Mouse (Mus musculus) intestine, embryonic 16.5 days (tissue): Measurements from ENCODE around the gene Echdc2. TPM values are rescaled to one million over a fixed set of nuclear protein-coding genes. Genes with fewer than 3 reads are reported as not detected.
A peak's percentile ranks its signal among the peaks of the same experiment; 100 is the strongest.
"Not testable (repeated sequence)": the region's sequence is repeated elsewhere in the genome, so short reads cannot be mapped to it uniquely, and the experiment has no call there.

ENCODE experiments used
- ATAC-seq: fragments of 200-750 bp; cut with Nextera tagmentation; 2 replicates; pipeline ENCODE4 v1.8.0; 2017; ENCODE audit warnings: moderate TSS enrichment, moderate library complexity
- H3K27ac ChIP-seq: fragments of 300-500 bp; sonication (generic); 2 replicates; pipeline ENCODE4 v1.5.1; 2014; ENCODE audit warnings: mild to moderate bottlenecking, low read length
- H3K27me3 ChIP-seq: fragments of 300-500 bp; sonication (generic); replicated peaks from 2 replicates; pipeline ENCODE4 v1.6.1; 2014; ENCODE audit warnings: low read length, control low read depth, mixed read lengths; ENCODE audit not compliant: control insufficient read depth, insufficient read depth
- H3K36me3 ChIP-seq: fragments of 300-500 bp; sonication (generic); 2 replicates; pipeline ENCODE4 v1.6.1; 2014; ENCODE audit warnings: low read length, control low read depth; ENCODE audit not compliant: control insufficient read depth, insufficient read depth
- H3K4me1 ChIP-seq: fragments of 300-500 bp; sonication (generic); 2 replicates; pipeline ENCODE4 v1.6.1; 2014; ENCODE audit warnings: low read length, control low read depth, mixed read lengths; ENCODE audit not compliant: control insufficient read depth, insufficient read depth
- H3K4me2 ChIP-seq: fragments of 300-500 bp; sonication (generic); 2 replicates; pipeline ENCODE4 v1.6.1; 2014; ENCODE audit warnings: low read depth, low read length, control low read depth
- H3K4me3 ChIP-seq: fragments of 300-500 bp; sonication (generic); 2 replicates; pipeline ENCODE4 v1.5.1; 2014; ENCODE audit warnings: mild to moderate bottlenecking, low read length
- H3K9ac ChIP-seq: fragments of 300-500 bp; sonication (generic); 2 replicates; pipeline ENCODE4 v1.6.1; 2014; ENCODE audit warnings: low read depth, low read length
- H3K9me3 ChIP-seq: fragments of 300-500 bp; sonication (generic); 2 replicates; pipeline ENCODE4 v1.6.1; 2016; ENCODE audit warnings: low read length, control low read depth; ENCODE audit not compliant: control insufficient read depth
- WGBS: fragments of 180-500 bp; shearing (Covaris S2); extraction: QIAGEN DNeasy Blood & Tissue Kit; methylation state at CpG from one replicate; pipeline ENCODE4 v1.1.7; 2014; 5-methylcytosine and 5-hydroxymethylcytosine counted together
- polyA plus RNA-seq: library from polyadenylated mRNA; unstranded; fragments of >200 nt; fragmentation: Nextera tagmentation; extraction: Ambion mirVana; gene quantifications from 2 replicates; pipeline ENCODE4 v1.2.1, GENCODE M21; 2015

The Echdc2 gene
- polyA plus RNA-seq, 1 experiment from 2014 or later, result 36.0 TPM

GRCm38 (mm10) chr4:108136938-108137337, 28.3 kb upstream of the Echdc2 start:
- no peaks in the 10 kb centered on the region for H3K36me3 ChIP-seq
- WGBS, result 83% methylated on average over 5 of the region's 5 CpGs

GRCm38 (mm10) chr4:108143178-108143577, 22.1 kb upstream of the Echdc2 start:
- not testable (repeated sequence) for H3K4me1 ChIP-seq, H3K36me3 ChIP-seq, H3K9ac ChIP-seq, ATAC-seq, H3K27ac ChIP-seq, H3K9me3 ChIP-seq, H3K4me2 ChIP-seq, H3K27me3 ChIP-seq, H3K4me3 ChIP-seq
- 73% methylated on average over 2 of the region's 2 CpGs for WGBS

More at GRCm38 (mm10) chr4:108136938-108137337, 28.3 kb upstream of the Echdc2 start:
- H3K4me3 ChIP-seq, result no peak overlapping the region
- H3K27ac ChIP-seq, result no peak overlapping the region
- no peaks in the 10 kb centered on the region for H3K4me1 ChIP-seq
- H3K9me3 ChIP-seq, result no peaks in the 10 kb centered on the region
- H3K9ac ChIP-seq, result no peak overlapping the region
- ATAC-seq, result no peak
- H3K27me3 ChIP-seq, result no peaks in the 10 kb centered on the region
- no peak overlapping the region for H3K4me2 ChIP-seq

GRCm38 (mm10) chr4:108143778-108144177, 21.5 kb upstream of the Echdc2 start:
- H3K9ac ChIP-seq, result no peak overlapping the region
- no peaks in the 10 kb centered on the region for H3K4me1 ChIP-seq
- no peak overlapping the region for H3K4me3 ChIP-seq
- 0 out of 2 replicates have a peak, but pooled peaks have one; percentile 52 for ATAC-seq
- H3K36me3 ChIP-seq, result no peaks in the 10 kb centered on the region
- H3K4me2 ChIP-seq, result no peak overlapping the region
- no peaks in the 10 kb centered on the region for H3K9me3 ChIP-seq
- H3K27me3 ChIP-seq, result no peaks in the 10 kb centered on the region
- H3K27ac ChIP-seq, result no peak overlapping the region

- no peak within 1 kb of the TSS for H3K27ac ChIP-seq
- no peaks in the 10 kb centered on the region for H3K27me3 ChIP-seq
- 0 out of 2 replicates have a peak, but pooled peaks have one; percentile 55 for ATAC-seq
- H3K9me3 ChIP-seq, result no peaks in the 10 kb centered on the region
- no peaks in the 10 kb centered on the region for H3K36me3 ChIP-seq
- H3K4me3 ChIP-seq, result no peak within 1 kb of the TSS
- no peak within 1 kb of the TSS for H3K4me2 ChIP-seq
- no peak within 1 kb of the TSS for H3K9ac ChIP-seq
- 81% methylated on average over 1 of the region's 1 CpGs for WGBS
- no peaks in the 10 kb centered on the region for H3K4me1 ChIP-seq
Observed at GRCm38 (mm10) chr4:108144880-108145279, 20.4 kb upstream of the Echdc2 start, which contains the start of gene Scp2. TSS of gene Scp2 (minus strand) at chr4:108144998.

- not testable (repeated sequence) for H3K27me3 ChIP-seq, H3K36me3 ChIP-seq, H3K4me3 ChIP-seq, H3K9ac ChIP-seq, H3K4me2 ChIP-seq, H3K9me3 ChIP-seq, ATAC-seq, H3K4me1 ChIP-seq, H3K27ac ChIP-seq
- 46% methylated on average over 3 of the region's 3 CpGs for WGBS
Observed at GRCm38 (mm10) chr4:108145554-108145953, 19.7 kb upstream of the Echdc2 start.

GRCm38 (mm10) chr4:108155141-108155540, 10.1 kb upstream of the Echdc2 start:
- H3K36me3 ChIP-seq, H3K27ac ChIP-seq, ATAC-seq, H3K4me2 ChIP-seq, H3K9me3 ChIP-seq, H3K27me3 ChIP-seq, H3K9ac ChIP-seq, H3K4me1 ChIP-seq, H3K4me3 ChIP-seq: not testable (repeated sequence)
- WGBS, result 79% methylated on average over 1 of the region's 1 CpGs

- no peaks in the 10 kb centered on the region for H3K36me3 ChIP-seq
- WGBS, result 92% methylated on average over 8 of the region's 8 CpGs
Observed at GRCm38 (mm10) chr4:108161936-108162335, 3.3 kb upstream of the Echdc2 start.

GRCm38 (mm10) chr4:108163291-108163690, 1.9 kb upstream of the Echdc2 start:
- H3K9me3 ChIP-seq, result no peaks in the 10 kb centered on the region
- H3K36me3 ChIP-seq, result no peaks in the 10 kb centered on the region
- no peak overlapping the region for H3K9ac ChIP-seq
- H3K4me2 ChIP-seq, result no peak overlapping the region
- H3K27ac ChIP-seq, result no peak overlapping the region
- no peaks in the 10 kb centered on the region for H3K27me3 ChIP-seq
- no peak for ATAC-seq
- WGBS, result 76% methylated on average over 3 of the region's 3 CpGs
- H3K4me1 ChIP-seq, result no peaks in the 10 kb centered on the region
- no peak overlapping the region for H3K4me3 ChIP-seq

More at GRCm38 (mm10) chr4:108161936-108162335, 3.3 kb upstream of the Echdc2 start:
- no peak overlapping the region for H3K4me2 ChIP-seq
- no peak overlapping the region for H3K9ac ChIP-seq
- no peaks in the 10 kb centered on the region for H3K9me3 ChIP-seq
- H3K27me3 ChIP-seq, result no peaks in the 10 kb centered on the region
- no peak overlapping the region for H3K4me3 ChIP-seq
- H3K27ac ChIP-seq, result no peak overlapping the region
- no peak for ATAC-seq
- no peaks in the 10 kb centered on the region for H3K4me1 ChIP-seq

GRCm38 (mm10) chr4:108166874-108167273, 1.6 kb downstream of the Echdc2 start:
- ATAC-seq, result no peak
- WGBS, result 88% methylated on average over 4 of the region's 4 CpGs
- H3K9me3 ChIP-seq, result no peaks in the 10 kb centered on the region

GRCm38 (mm10) chr4:108168056-108168455, 2.8 kb downstream of the Echdc2 start:
- Histone ChIP-seq H3K9ac (no peak overlapping the region), H3K36me3 (no peaks in the 10 kb centered on the region), H3K4me3 (no peak overlapping the region), H3K27me3 (no peaks in the 10 kb centered on the region), H3K9me3 (no peaks in the 10 kb centered on the region), H3K4me2 (no peak overlapping the region), H3K4me1 (no peaks in the 10 kb centered on the region), H3K27ac (no peak overlapping the region)
- no peak for ATAC-seq
- WGBS, result 84% methylated on average over 6 of the region's 6 CpGs

More at GRCm38 (mm10) chr4:108166874-108167273, 1.6 kb downstream of the Echdc2 start:
- H3K4me2 ChIP-seq, result no peak overlapping the region
- no peak overlapping the region for H3K4me3 ChIP-seq
- H3K36me3 ChIP-seq, result no peaks in the 10 kb centered on the region
- no peak overlapping the region for H3K27ac ChIP-seq
- H3K27me3 ChIP-seq, result no peaks in the 10 kb centered on the region
- H3K4me1 ChIP-seq, result no peaks in the 10 kb centered on the region
- no peak overlapping the region for H3K9ac ChIP-seq
